Mouse (Mus musculus): Measurements from ENCODE around the gene Vil1.

DNA sequence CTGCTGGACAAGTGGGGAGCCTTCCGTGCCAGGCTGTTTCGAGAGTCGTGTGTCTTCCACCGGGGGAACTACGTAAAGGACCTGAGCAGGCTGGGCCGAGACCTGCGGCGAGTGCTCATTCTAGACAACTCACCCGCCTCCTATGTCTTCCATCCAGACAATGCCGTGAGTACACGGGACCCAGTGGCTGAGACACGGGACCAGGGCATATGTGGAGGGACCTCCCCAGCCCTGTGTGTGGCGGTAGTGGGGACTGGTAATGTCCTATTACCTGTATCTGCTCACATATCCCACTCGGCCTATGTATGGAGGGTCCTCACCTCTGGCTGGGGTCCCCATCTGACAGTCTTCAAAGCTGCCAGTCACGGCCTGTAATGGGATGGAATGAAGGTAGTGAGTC is 14.3 kb upstream of the Vil1 start:
- no peak for TF ChIP-seq CTCF (IDR thresholded peaks at IDR 0.05; ENCODE audit: extremely low read depth, insufficient read length, insufficient replicate concordance, low read depth, low read length)
- no peak for TF ChIP-seq POLR2A (IDR thresholded peaks at IDR 0.05; ENCODE audit: low read depth, low read length)

Measured in small intestine, adult 2 months (tissue).